Mouse (Mus musculus) left cerebral cortex, postnatal 36 days (tissue): Measurements from ENCODE around the gene Mast4. TPM values are rescaled to one million over a fixed set of nuclear protein-coding genes. Genes with fewer than 3 reads are reported as not detected.
"Not testable (repeated sequence)": the region's sequence is repeated elsewhere in the genome, so short reads cannot be mapped to it uniquely, and the experiment has no call there.

Source experiments
- DNase-seq, 2 experiments: peaks; one replicate each; pipeline ENCODE4 v3.0.0; 2021 to 2022; ENCODE audit warnings: low spot score in 2 of 2, mixed read lengths in 1 of 2
- intact Hi-C: fragments of 180-260 bp; cut with DNase I; formaldehyde crosslinking; loops from one replicate; pipeline ENCODE4 v1.15.1; 2025
- total RNA-seq, 2 experiments: library from RNA; stranded (reverse); gene quantifications; 2 replicates each; pipeline ENCODE4 v1.2.3; 2021

The Mast4 gene
- total RNA-seq, 2 experiments from 2014 or later, result 45.7 to 56.6 TPM

GRCm38 (mm10) chr13:102753714-102754556 is 580.4 kb downstream of the Mast4 start:
- intact Hi-C loops, result no loop called here
- no peak for DNase-seq

GRCm38 (mm10) chr13:102749891-102750290 is 584.4 kb downstream of the Mast4 start:
- intact Hi-C loops, result loop anchor here (10.0 kb wide), 1 partner anchor 355 kb away; no protein-coding TSS in a partner anchor
- no peak for DNase-seq

DNA sequence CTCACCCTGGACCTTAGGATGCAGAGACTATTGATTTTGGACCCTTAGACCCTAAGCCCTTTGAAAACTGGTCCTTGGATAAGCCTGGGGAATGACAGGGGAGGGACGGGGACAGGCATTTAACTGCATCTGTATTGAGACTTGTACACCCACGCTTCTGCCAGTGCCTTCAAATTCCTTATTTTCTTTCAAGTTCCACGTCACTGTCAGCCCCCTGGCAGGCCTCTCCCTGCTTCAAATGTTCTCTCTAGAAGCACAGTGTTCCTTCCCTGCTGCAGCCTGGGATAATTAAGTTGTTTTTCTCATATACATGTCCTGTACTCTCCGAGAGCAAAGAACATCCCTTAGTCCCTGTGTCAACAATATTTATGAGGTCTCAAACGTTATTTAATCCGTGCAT is 585.1 kb downstream of the Mast4 start:
- no peak for DNase-seq
- intact Hi-C loops, result loop anchor here (10.0 kb wide), 1 partner anchor 356 kb away; no protein-coding TSS in a partner anchor

- DNase-seq, result peak; percentile 65 to 68
- intact Hi-C loops, result loop anchor here (10.0 kb wide), 1 partner anchor 358 kb away; no protein-coding TSS in a partner anchor
These were observed 587.3 kb downstream of the Mast4 start for GRCm38 (mm10) chr13:102746803-102747561.

GRCm38 (mm10) chr13:102745626-102746342 is 588.5 kb downstream of the Mast4 start:
- peak; percentile 60 to 64 for DNase-seq
- intact Hi-C loops, result loop anchor here (10.0 kb wide), 1 partner anchor 359 kb away; no protein-coding TSS in a partner anchor

DNA sequence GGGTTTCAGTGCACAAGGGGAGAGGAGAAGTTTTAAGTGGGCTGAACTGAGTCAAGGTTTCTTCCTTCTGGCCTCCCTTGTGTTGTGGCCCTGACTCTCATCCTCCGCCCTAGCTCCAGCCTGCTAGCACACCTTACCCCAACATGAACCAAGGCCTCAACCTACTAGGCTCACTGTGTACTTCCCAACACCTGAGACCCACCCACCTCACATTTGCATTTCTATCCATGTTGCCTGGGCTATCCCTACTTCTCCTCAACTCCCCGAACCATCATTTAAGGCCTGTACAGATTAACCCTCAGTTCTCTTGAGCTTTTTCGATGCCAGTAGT is 589.1 kb downstream of the Mast4 start:
- peak in 1 of 2 experiments; percentile 19 for DNase-seq
- intact Hi-C loops, result loop anchor here (10.0 kb wide), 1 partner anchor 360 kb away; no protein-coding TSS in a partner anchor

DNA sequence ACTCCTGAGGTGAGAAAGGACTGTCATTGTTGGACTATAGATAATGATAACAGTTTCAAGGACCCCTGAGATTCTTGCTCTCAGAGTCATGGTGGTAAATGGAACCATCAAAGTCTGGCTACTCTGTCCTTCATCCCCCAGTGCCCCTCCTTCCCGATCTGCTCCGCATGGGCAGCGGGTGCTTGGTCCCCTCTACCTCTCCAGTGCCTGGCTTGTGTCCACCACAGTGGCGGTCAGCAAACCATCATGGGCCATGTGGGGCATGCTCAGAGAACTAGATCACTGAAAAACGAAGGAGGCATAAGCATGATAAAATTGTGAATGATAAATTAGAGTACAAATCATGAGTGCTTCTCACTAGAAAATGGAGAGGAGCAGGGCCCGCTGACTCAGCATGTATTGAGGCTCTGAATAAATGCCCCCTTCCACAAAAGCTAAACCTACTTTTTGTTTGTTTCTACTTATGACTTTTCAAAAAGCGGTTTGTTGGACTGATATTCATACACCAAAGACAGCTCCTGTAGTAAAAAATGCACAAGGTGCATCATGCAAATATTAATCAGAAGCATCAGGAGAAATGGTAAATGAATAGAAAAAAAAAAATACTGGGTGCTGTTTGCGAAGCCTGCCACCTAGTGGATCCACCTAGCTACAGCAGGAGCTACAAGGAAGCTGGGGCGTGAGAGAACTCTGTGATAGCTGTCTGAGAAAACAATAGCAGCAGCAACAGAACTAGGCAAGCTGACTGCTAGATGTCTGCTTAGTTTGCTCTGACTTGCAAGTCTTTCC is 589.6 kb downstream of the Mast4 start:
- peak; percentile 50 to 60 for DNase-seq
- intact Hi-C loops, result loop anchor here (10.0 kb wide), 1 partner anchor 360 kb away; no protein-coding TSS in a partner anchor

GRCm38 (mm10) chr13:102739720-102740535 is 594.4 kb downstream of the Mast4 start:
- DNase-seq, result no peak
- intact Hi-C loops, result loop anchor here (10.0 kb wide), 1 partner anchor 365 kb away; no protein-coding TSS in a partner anchor

DNA sequence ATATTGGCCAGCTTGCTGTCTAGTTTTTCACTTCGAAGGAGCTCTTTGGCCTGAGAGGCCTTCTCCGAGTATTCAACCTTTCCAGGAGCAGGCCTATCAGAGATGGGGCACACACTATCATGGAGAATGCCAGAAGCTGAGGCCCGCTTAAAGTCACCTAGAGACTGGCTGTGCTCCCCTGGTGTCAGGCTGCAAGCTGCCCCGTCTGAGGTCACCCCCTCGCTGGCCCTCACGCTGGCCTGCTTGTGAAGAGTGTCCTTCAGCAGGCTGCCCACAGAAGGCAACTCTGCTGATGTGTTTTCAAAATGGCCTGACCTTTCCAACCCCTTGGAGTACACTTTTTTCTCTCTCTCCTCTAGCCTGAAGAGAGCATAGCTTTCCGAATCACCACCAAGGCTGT is 596.5 kb downstream of the Mast4 start:
- no peak for DNase-seq
- intact Hi-C loops, result no loop called here

GRCm38 (mm10) chr13:102733063-102733462 is 601.2 kb downstream of the Mast4 start:
- no peak for DNase-seq
- intact Hi-C loops, result no loop called here

DNA sequence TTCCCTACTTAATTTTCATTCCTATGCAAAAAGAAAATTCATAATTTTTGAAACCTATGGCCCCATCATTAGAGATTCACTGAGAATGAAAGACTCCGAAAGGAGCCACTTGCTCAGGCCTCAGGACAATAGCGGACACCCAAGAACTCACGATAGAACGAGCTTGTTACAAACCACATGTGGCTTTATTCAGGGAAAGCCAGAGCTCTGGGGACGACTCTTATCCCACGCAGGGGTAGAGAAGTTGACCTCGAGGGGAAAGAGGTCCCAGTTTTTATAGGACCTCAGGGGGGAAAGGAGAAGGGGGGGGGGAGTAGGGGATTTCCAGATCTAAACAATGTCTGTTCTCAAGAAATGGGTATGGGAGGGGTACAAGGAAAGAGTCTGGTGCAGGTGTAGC is 605.3 kb downstream of the Mast4 start:
- DNase-seq, intact Hi-C loops: not testable (repeated sequence)

GRCm38 (mm10) chr13:102728035-102728434 is 606.3 kb downstream of the Mast4 start:
- intact Hi-C loops, result no loop called here
- no peak for DNase-seq

GRCm38 (mm10) chr13:102726876-102727275 is 607.4 kb downstream of the Mast4 start:
- intact Hi-C loops, result no loop called here
- no peak for DNase-seq

GRCm38 (mm10) chr13:102725906-102726305 is 608.4 kb downstream of the Mast4 start:
- no peak for DNase-seq
- intact Hi-C loops, result no loop called here

- intact Hi-C loops, result no loop called here
- no peak for DNase-seq
These were observed 608.9 kb downstream of the Mast4 start for GRCm38 (mm10) chr13:102725416-102725815.

- no peak for DNase-seq
- intact Hi-C loops, result no loop called here
These were observed 617.3 kb downstream of the Mast4 start for GRCm38 (mm10) chr13:102716973-102717372.

DNA sequence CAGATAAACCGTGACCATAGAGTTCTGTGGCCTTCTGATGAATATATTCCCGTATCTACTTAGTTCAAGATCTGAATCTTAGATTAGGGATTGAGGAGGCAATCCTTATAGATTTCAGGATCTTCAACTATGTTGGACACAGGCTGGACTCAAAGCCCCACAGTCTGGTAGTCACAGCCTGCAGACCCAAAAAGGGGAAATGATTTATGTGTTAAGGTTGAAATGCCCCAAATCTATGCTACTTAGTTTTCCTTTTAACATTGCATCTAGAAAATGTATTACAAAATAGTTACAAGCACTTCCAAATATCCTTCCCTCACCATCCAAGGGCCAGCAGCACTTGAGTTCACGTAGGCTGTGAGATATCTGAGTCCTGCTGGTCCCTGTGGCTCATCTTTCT is 633.6 kb downstream of the Mast4 start:
- intact Hi-C loops, result no loop called here
- no peak for DNase-seq

- intact Hi-C loops, result no loop called here
- no peak for DNase-seq
These were observed 634.1 kb downstream of the Mast4 start for GRCm38 (mm10) chr13:102700176-102700575.
